Mouse (Mus musculus) brown adipose tissue, adult 24 weeks (tissue): Measurements from ENCODE around the gene Auts2. TPM values are rescaled to one million over a fixed set of nuclear protein-coding genes. Genes with fewer than 3 reads are reported as not detected.

Source experiments
- H3K27ac ChIP-seq: fragments of 200-500 bp; replicated peaks from 2 replicates; pipeline ENCODE4 v1.5.1; 2012; ENCODE audit warnings: low read depth, mild to moderate bottlenecking, low read length
- H3K4me1 ChIP-seq: fragments of 200-500 bp; 2 replicates; pipeline ENCODE4 v1.6.1; 2012; ENCODE audit warnings: low read length, mixed read lengths; ENCODE audit not compliant: control insufficient read depth, insufficient read depth, insufficient read length
- H3K4me3 ChIP-seq: fragments of 200-500 bp; 2 replicates; pipeline ENCODE4 v1.5.1; 2012; ENCODE audit warnings: low read depth, mild to moderate bottlenecking, low read length, moderate library complexity; ENCODE audit not compliant: insufficient read depth
- polyA plus RNA-seq: library from polyadenylated mRNA; stranded (reverse); fragments of >200 nt; gene quantifications from 2 replicates; pipeline ENCODE4 v1.2.4, GENCODE M21; 2012; ENCODE audit not compliant: missing spikeins, insufficient read depth, insufficient read length

The Auts2 gene
- polyA plus RNA-seq, 1 experiment: 2.4 TPM

DNA sequence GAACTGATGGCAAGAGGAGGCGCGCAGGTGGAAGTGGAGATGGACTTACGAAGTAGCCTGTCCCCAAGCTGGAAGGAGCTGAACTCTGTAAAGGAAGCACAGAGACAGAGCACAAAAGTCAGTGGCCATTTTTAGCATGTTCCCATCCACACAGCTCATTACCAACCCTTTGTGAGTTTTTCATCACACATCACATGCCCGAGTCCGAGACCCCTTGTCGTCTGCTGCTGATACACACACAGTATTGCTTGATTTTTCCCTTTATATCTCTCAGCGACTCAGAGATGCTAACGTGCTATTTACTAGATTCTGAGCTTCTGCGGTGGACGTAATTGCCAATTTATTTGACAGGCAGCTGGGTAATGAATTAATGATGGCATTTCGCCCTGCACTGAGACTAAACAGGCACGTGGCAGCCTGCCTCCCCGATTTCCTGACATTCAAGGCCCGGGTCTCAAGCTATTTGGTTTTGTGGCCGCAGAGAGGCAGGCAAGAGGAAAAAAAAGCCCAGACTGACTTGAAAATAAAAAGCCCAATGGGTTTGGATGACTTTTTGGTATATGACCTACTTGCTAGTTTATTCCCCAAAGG, 512.1 kb downstream of the Auts2 start:
- no peak overlapping the region for H3K4me3 ChIP-seq
- H3K27ac ChIP-seq: no peak overlapping the region
- no peaks in the 10 kb centered on the region for H3K4me1 ChIP-seq

DNA sequence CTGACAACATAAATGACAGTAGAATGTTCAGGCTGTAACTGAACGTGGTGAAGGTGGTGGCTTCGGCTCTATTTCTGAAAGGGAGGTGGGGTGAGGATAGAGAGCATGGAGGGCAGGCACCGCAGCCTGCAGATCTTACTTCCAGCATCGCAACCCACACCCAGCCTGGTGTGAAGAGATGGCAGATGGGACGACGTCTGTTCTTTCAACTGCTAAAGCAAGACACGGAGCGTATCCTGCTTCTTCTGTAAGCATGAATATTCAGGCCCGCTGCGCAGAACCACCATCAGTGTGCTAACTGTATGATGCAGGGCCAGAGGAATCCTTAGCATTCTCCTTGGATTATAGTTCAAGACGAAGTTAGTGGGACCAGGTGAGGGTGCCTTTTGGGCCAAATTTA, 513.5 kb downstream of the Auts2 start:
- no peak overlapping the region for H3K4me3 ChIP-seq
- H3K27ac ChIP-seq: no peak overlapping the region
- no peaks in the 10 kb centered on the region for H3K4me1 ChIP-seq

DNA sequence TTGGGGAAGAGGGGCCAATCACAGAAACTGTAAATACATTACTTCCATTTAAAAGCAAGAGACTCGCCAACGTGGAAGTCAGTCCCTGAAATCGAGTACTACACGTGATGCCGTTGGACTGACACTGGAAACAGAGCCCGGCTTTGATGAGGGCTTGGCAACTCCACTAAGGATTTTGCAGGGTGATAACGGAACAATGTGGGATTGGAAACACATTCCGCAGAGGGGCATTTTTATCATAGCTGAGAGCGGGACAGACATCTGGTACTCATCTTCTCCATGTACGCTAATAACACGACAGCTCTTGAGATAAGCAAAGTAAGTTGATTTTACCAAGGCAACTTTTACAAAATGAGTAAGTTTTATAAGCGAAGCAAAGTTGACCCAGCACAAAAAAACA, 514.1 kb downstream of the Auts2 start:
- no peaks in the 10 kb centered on the region for H3K4me1 ChIP-seq
- H3K4me3 ChIP-seq: no peak overlapping the region
- H3K27ac ChIP-seq: no peak overlapping the region

DNA sequence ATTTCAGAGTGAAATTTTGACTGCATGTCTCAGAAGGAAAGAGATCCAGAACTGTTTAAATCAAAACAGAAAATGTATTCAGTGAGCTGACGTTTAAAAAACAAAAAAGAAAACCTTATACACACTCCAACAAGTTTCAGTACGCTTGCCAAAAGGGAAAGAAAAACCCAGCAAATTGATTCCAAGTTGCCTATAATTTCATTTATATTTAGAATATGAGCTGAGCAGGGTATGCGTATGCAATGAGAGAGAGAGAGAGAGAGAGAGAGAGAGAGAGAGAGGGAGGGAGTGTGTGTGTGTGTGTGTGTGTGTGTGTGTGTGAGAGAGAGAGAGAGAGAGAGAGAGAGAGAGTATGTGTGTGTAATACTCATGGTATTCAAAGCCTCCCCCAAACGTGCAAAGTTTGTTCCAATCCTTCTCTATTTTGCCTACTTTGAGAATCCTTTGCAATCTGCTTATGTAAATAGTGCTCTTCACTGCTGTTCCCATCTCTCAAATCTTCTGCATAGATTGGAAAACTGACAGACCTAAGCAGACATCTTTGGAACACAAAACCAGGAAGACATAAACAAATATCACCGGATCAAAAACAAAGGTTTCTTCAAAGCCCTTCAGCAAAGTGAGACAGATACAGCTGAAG, 515.2 kb downstream of the Auts2 start:
- Histone ChIP-seq H3K4me1 (no peaks in the 10 kb centered on the region), H3K27ac (no peak overlapping the region), H3K4me3 (no peak overlapping the region)

DNA sequence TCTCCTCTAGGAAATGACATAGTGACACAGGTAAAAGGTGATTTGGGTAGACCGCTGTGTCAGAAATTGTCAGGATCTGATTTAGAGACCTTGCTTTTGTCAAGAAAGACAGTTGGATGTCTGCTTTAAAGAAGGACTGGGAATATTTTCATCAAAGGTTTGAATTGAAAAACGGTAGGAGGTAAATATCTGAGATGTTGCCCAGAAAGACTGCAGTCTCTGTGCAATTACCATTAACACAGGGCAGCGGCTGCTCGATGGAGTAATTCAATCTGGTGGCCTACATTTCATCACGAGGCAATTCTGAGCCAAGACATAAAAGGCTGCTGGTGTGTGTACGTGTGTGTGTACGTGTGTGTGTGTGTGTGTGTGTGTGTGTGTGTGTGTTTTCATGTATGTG, 529.8 kb downstream of the Auts2 start:
- H3K4me3 ChIP-seq: no peak overlapping the region
- H3K27ac ChIP-seq: no peak overlapping the region
- H3K4me1 ChIP-seq: no peaks in the 10 kb centered on the region

DNA sequence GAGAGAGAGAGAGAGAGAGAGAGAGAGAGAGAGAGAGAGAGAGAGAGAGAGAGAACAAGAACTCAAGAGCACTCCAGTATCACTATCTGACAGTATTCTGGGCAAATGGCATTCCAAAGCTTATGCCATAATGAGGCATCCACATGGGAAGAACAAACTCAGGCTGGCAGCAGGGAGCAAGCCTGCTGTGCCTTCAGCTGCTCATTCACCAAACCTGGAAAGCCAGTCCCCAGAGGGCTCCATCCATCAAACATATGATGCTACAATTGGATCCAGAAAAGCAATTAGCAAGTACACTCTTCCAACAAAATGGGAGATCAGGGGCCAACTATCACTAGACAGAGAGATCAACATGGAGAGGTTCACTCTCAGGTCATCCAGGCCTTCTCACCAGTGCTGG, 531.3 kb downstream of the Auts2 start:
- Histone ChIP-seq H3K27ac (no peak overlapping the region), H3K4me1 (no peaks in the 10 kb centered on the region), H3K4me3 (no peak overlapping the region)

DNA sequence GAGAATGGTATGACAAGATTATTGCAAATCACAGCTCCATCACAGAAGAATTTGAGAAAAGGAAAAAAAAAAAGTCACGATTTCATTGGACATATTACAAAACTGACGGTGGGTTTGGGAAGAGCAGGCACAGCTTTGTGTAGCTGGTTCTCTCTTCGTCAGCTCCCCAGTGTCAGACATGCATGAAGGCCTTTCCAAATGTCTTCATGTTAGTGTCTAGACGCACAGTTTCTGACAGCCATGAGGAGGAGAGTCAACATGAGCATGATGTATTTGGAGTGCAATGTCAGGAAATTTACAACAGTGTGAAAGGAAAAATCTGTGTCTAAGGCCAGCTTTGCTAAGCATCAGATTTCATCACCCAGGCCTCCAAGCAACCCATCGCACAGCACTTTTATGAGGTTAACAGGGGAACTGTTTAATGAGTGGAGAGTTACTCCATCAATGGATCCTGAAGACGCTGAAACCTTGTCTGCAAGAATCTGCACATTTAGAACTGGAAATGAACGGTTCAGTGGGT, 534.4 kb downstream of the Auts2 start:
- H3K27ac ChIP-seq: no peak overlapping the region

DNA sequence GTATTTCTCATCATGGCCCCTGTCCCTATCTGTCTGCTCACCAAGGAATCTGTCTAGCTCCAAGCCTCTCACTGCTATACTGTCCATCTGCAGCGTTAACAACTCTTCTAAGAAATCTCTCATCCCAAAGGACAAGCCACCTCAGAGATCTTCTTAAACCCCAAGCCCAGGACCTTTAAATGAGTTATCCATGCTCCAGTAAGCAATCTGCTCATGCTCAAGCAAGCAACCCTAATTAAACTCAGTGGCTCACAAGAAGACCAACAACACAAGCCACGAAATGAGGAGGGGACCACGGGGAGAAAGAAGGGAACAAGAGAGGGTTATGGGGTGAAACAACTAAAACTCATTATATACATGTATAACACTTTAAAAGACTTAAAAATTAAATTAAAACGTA, 535.2 kb downstream of the Auts2 start:
- Histone ChIP-seq H3K4me1 (no peaks in the 10 kb centered on the region), H3K4me3 (no peak overlapping the region), H3K27ac (no peak overlapping the region)

More for the DNA sequence above, 534.4 kb downstream of the Auts2 start:
- Histone ChIP-seq H3K4me1 (no peaks in the 10 kb centered on the region), H3K4me3 (no peak overlapping the region)

DNA sequence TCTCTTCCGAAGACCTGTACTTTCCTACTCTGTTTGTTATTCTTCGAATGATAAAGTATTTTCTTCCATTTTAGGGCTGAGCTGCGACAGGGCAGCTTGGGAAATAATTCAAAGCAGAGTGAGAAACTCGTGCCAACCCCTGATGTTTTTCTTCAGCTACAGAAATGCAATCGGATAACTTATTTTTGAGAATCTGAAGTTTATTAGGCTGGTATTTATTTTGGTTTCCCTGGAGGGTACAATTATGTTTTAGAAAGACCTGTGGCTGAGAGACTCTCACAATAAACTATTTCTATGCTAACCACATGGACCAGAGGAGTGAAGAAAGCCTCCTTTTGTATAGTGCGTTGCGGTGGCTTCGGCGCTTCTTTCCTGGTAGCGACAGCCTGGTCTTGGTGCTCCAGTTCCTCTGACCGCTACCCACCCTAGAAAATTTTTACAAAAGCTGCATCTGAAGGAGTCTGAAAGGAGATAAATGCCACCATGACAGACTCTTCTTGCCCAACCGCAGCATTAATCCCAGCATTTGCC, 550.4 kb downstream of the Auts2 start:
- no peaks in the 10 kb centered on the region for H3K4me1 ChIP-seq
- no peak overlapping the region for H3K4me3 ChIP-seq
- no peak overlapping the region for H3K27ac ChIP-seq

DNA sequence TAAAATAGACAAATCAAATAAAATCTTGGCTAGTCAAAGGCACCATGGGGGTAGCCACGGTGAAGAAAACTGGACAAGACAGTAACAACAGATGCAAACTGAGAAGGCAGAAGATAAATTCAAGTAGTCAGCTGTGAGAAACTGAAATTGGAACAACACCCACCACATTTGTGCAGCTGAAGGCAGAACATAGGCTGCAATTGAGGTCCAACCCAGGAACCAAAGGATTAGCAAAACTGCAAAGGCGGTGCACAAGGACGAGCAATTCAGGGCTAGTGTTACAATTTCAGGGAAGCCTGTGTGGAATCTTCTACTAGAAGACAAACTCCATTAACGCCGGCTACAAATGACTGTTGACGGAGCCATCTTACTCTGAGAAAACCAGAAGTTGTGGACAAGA, 550.9 kb downstream of the Auts2 start:
- no peaks in the 10 kb centered on the region for H3K4me1 ChIP-seq
- no peak overlapping the region for H3K4me3 ChIP-seq
- H3K27ac ChIP-seq: no peak overlapping the region

DNA sequence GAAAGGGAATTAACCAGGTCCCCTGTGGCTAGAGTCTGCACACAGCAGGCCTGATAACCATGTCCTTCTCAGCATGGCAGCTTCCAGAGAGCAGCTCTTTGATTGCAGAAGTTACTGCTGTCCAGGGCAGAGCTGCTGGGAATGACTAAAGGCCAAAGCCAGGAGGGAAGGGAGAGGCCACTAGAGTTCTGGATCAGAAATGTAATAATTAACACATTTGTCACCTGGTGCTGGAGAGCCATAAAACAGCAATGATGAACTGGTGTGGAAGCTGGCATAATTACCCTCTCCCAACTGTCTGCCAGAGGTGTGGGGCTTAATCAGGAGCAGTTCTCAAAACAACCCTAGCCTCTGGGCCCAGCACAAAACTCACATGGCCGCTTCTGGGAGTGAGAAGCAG, 552.6 kb downstream of the Auts2 start:
- H3K27ac ChIP-seq: no peak overlapping the region
- H3K4me1 ChIP-seq: no peaks in the 10 kb centered on the region
- no peak overlapping the region for H3K4me3 ChIP-seq

DNA sequence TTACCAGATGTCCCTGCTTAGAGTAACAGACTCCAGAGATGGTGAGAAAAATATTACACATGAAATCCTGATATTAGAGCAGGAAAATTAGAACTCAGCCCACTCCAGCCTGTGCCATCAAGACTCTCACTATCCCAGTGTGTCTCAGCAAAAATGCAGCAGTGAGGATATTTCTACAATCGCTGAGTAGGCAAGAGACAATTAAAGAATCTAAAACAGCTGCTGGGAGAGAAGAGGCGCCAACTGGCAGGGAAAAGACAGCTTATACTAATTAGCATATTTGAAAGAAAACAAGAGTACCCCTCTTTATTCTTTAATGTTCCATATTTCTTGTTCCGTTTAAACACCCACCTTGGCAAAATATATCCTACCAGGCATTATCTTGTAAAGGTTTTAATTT, 561.7 kb downstream of the Auts2 start:
- no peak overlapping the region for H3K4me3 ChIP-seq
- no peak overlapping the region for H3K27ac ChIP-seq
- no peaks in the 10 kb centered on the region for H3K4me1 ChIP-seq

DNA sequence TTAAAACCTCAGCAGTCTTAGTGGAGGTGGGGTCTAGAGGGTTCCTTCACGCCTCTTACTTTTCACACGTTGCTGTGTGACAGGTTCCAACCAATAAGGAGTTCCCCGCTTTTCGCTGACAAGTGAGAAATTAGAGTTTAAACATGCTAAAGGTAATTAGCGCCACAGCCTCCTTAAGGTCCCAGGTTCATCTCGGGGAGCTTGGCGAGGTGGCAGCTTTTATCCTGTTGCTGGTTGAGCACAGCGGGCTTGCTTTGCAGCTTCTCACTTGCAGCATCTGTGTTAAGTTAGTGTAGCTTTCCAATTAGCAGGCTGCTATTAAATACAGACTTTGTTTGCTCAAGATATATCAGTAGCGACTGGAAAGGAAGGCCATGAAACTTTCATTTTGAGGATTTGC, 564.2 kb downstream of the Auts2 start:
- Histone ChIP-seq H3K4me3 (no peak overlapping the region), H3K4me1 (no peaks in the 10 kb centered on the region), H3K27ac (no peak overlapping the region)

DNA sequence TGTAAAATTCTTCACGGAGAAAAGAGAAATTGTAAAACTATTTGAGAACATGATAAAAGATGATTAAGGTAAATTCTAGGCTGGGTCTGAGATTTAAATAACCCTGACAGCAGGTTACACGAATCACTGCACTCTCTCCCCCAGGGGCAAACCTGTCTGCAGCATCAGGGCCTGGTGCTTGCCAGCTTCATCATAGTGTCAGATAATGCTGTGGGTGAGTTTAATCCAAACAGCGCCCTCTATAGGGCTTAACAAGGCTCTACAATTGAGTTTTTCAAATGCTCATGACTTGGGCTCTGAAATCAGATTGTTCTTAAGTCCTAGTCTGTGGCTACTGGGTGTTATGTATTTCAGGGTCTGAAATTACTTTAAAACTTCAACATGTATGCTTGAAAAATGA, 565.6 kb downstream of the Auts2 start:
- no peak overlapping the region for H3K4me3 ChIP-seq
- no peak overlapping the region for H3K27ac ChIP-seq
- no peaks in the 10 kb centered on the region for H3K4me1 ChIP-seq

DNA sequence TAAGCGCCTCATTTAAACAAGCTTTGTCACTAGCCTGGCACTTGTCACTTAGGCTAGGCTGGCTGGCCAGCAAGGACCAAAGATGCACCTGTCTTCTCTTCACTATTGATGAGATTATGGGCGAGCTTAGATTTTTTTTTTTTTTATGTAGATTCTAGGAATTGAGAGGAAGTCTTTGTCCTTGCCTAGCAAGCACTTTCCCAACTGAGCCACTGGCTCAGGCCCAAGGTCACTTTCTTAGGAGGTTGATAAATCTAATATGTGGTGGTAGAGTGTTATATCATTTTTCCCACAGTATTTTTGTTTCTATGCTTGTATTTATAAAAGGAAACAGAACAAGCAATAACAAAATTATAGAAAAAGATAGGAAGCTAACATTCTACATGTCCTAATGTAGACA, 571.2 kb downstream of the Auts2 start:
- Histone ChIP-seq H3K4me1 (peaks cover 3% of the 10 kb centered on the region; the same call in 1 of the 2 replicates), H3K4me3 (no peak overlapping the region), H3K27ac (no peak overlapping the region)

DNA sequence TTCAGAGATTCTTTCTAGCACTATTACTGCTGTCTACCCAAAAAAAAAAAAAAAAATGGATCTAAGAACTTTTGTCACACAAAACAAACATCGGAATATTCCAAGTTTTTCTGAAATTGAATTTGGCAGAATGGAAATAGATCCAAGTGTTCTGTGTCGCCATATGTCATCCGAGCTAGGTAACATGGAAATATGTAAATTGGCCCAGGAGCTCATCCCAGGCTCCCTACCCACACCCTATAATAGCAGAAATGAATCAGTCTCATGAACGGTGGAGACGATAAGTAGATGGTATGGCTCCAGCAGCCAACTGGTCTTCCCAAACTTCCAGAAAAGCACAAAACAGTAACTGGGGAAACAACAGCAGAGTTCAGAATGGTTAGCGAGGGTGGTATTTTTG, 577.6 kb downstream of the Auts2 start:
- Histone ChIP-seq H3K4me3 (no peak overlapping the region), H3K27ac (no peak overlapping the region)

More for the DNA sequence above, 577.6 kb downstream of the Auts2 start:
- H3K4me1 ChIP-seq: peaks cover 3% of the 10 kb centered on the region; the same call in 1 of the 2 replicates
